Mouse (Mus musculus) subcutaneous adipose tissue, adult 2 months (tissue): Measurements from ENCODE around the gene Vbp1. TPM values are rescaled to one million over a fixed set of nuclear protein-coding genes. Genes with fewer than 3 reads are reported as not detected.

ENCODE experiments used
- polyA plus RNA-seq: library from polyadenylated mRNA; depleted of rRNA; stranded (reverse); fragments of >200 nt; gene quantifications from 2 replicates; pipeline ENCODE4 v1.2.3, GENCODE M21; 2012; ENCODE audit warnings: low replicate concordance; rRNA removed

The Vbp1 gene
- polyA plus RNA-seq = 3.2 and 4.8 TPM in 2 replicates

GRCm38 (mm10) chrX:75514179-75514972, at the start of gene Vbp1:
TSS of gene Vbp1 (plus strand) at chrX:75514299.

GRCm38 (mm10) chrX:75577582-75578324, 63.7 kb downstream of the Vbp1 start, which contains the start of gene Rab39b:
TSS of gene Rab39b (minus strand) at chrX:75578231.

Other genes starting within 250 kb of the Vbp1 start
- gene Fundc2, start 131.9 kb upstream of the Vbp1 start, polyA plus RNA-seq = 14.5 and 16.3 TPM in 2 replicates
- 0.77 and 1.8 TPM in 2 replicates for gene F8, start 131.7 kb upstream of the Vbp1 start, polyA plus RNA-seq
- 3.4 and 6.8 TPM in 2 replicates for gene Cmc4, start 97.7 kb upstream of the Vbp1 start, polyA plus RNA-seq
- 6.7 and 7.5 TPM in 2 replicates for gene Mtcp1, start 97.7 kb upstream of the Vbp1 start, polyA plus RNA-seq
- 7.8 and 9.4 TPM in 2 replicates for gene Brcc3, start 97.7 kb upstream of the Vbp1 start, polyA plus RNA-seq
- 0.07 and 0.58 TPM in 2 replicates for gene Rab39b, start 63.9 kb downstream of the Vbp1 start, polyA plus RNA-seq